Mouse (Mus musculus): ENCODE results near the gene Spg7.

DNA sequence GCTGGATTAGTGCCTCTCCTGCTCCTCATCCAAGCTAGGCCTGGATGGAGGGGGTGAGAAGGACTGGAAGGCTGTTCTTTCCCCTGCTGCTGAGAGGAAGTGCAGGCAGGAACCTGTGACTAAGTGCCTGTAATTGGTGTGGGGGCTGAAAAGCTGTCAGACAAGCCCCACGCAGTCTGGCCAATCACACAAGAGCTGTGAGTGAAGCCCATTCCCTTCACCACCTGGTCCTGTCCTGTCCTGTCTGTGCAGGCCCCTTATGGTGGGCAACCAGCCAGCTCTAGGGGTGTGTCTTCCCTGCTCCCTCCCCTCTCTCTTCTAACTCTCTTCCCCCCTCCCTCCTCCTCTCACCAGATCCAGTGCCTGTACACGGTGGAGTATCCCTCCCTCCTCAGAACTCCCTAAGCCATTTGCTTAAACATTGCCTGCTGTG, 74.9 kb downstream of the Spg7 start:
- TF ChIP-seq JUND (IDR thresholded peaks at IDR 0.05; ENCODE audit: low read depth, low read length) = no peak
- TF ChIP-seq CTCF (IDR thresholded peaks at IDR 0.05 in 2 of 3, conservative IDR thresholded peaks at IDR 0.05 in 1 of 3; ENCODE audit: control insufficient read depth in 1 of 3, insufficient read depth in 1 of 3, low read depth in 2 of 3, low read length in 3 of 3, poor library complexity in 1 of 3, severe bottlenecking in 1 of 3) = no peak

Measured in MEL (cell line).